Mouse (Mus musculus) neural tube, embryonic 11.5 days (tissue): ENCODE data around the gene Ppp3r2. TPM values are rescaled to one million over a fixed set of nuclear protein-coding genes. Genes with fewer than 3 reads are reported as not detected.

Source experiments
- ATAC-seq: fragments of 200-750 bp; cut with Nextera tagmentation; 2 replicates; pipeline ENCODE4 v1.8.0; 2017; ENCODE audit warnings: moderate number of reproducible peaks, mild to moderate bottlenecking, moderate TSS enrichment, moderate library complexity; ENCODE audit not compliant: insufficient read depth, low FRiP score, low TSS enrichment
- DNase-seq: peaks from one replicate; pipeline ENCODE4 v3.0.0-alpha.2; 2015; ENCODE audit warnings: low spot score
- H3K27ac ChIP-seq: fragments of 300-500 bp; sonication (generic); 2 replicates; pipeline ENCODE4 v1.5.1; 2014; ENCODE audit warnings: low read depth, mild to moderate bottlenecking, low read length
- H3K27me3 ChIP-seq: fragments of 300-500 bp; sonication (generic); 2 replicates; pipeline ENCODE4 v1.6.1; 2014; ENCODE audit warnings: mild to moderate bottlenecking, low read length, mixed read lengths; ENCODE audit not compliant: control insufficient read depth, insufficient read depth
- H3K36me3 ChIP-seq: fragments of 300-500 bp; sonication (generic); 2 replicates; pipeline ENCODE4 v1.6.1; 2014; ENCODE audit warnings: mild to moderate bottlenecking, low read length, moderate library complexity, mixed read lengths; ENCODE audit not compliant: control insufficient read depth, insufficient read depth
- H3K4me1 ChIP-seq: fragments of 300-500 bp; sonication (generic); 2 replicates; pipeline ENCODE4 v1.6.1; 2014; ENCODE audit warnings: low read length, mixed read lengths; ENCODE audit not compliant: control insufficient read depth, insufficient read depth
- H3K4me2 ChIP-seq: fragments of 300-500 bp; sonication (generic); 2 replicates; pipeline ENCODE4 v1.6.1; 2014; ENCODE audit warnings: low read depth, mild to moderate bottlenecking, moderate library complexity
- H3K4me3 ChIP-seq: fragments of 300-500 bp; sonication (generic); 2 replicates; pipeline ENCODE4 v1.5.1; 2014; ENCODE audit warnings: low read depth, low read length
- H3K9ac ChIP-seq: fragments of 300-500 bp; sonication (generic); 2 replicates; pipeline ENCODE4 v1.6.1; 2014; ENCODE audit warnings: mild to moderate bottlenecking, low read length
- H3K9me3 ChIP-seq: fragments of 300-500 bp; sonication (generic); 2 replicates; pipeline ENCODE4 v1.6.1; 2016; ENCODE audit warnings: low read length; ENCODE audit not compliant: control insufficient read depth
- WGBS: fragments of 180-500 bp; shearing (Covaris S2); extraction: QIAGEN DNeasy Blood & Tissue Kit; methylation state at CpG from one replicate; pipeline ENCODE4 v1.1.7; 2014; 5-methylcytosine and 5-hydroxymethylcytosine counted together
- polyA plus RNA-seq: library from polyadenylated mRNA; unstranded; fragments of >200 nt; fragmentation: Nextera tagmentation; extraction: Ambion mirVana; gene quantifications from 2 replicates; pipeline ENCODE4 v1.2.1, GENCODE M21; 2014

The Ppp3r2 gene
- polyA plus RNA-seq, result 0.12 TPM in 2 replicates

GRCm38 (mm10) chr4:49681812-49682211 lies at the start of gene Ppp3r2:
Gene Ppp3r2, minus strand, starts transcription at chr4:49682024.
- H3K9ac ChIP-seq, result no peak within 1 kb of the TSS
- no peaks in the 10 kb centered on the region for H3K36me3 ChIP-seq
- no peaks in the 10 kb centered on the region for H3K27me3 ChIP-seq
- no peak within 1 kb of the TSS for H3K27ac ChIP-seq
- H3K9me3 ChIP-seq, result no peaks in the 10 kb centered on the region
- no peak within 1 kb of the TSS for H3K4me2 ChIP-seq
- DNase-seq (no peak), ATAC-seq (no peak)
- WGBS, result 87% methylated on average over 13 of the region's 13 CpGs
- H3K4me1 ChIP-seq, result no peaks in the 10 kb centered on the region
- H3K4me3 ChIP-seq, result no peak within 1 kb of the TSS

GRCm38 (mm10) chr4:49729326-49729725 lies 47.5 kb upstream of the Ppp3r2 start:
- DNase-seq, result no peak
- no peaks in the 10 kb centered on the region for H3K9me3 ChIP-seq
- 90% methylated on average over 3 of the region's 3 CpGs for WGBS
- H3K4me1 ChIP-seq, result no peaks in the 10 kb centered on the region
- H3K27me3 ChIP-seq, result no peaks in the 10 kb centered on the region
- no peak for ATAC-seq
- no peak overlapping the region for H3K4me3 ChIP-seq
- no peak overlapping the region for H3K27ac ChIP-seq
- no peaks in the 10 kb centered on the region for H3K36me3 ChIP-seq
- H3K9ac ChIP-seq, result no peak overlapping the region
- no peak overlapping the region for H3K4me2 ChIP-seq

- no peak overlapping the region for H3K9ac ChIP-seq
- ATAC-seq, result no peak
- no peaks in the 10 kb centered on the region for H3K27me3 ChIP-seq
- no peak overlapping the region for H3K4me3 ChIP-seq
- H3K4me1 ChIP-seq, result no peaks in the 10 kb centered on the region
- no peak for DNase-seq
- H3K27ac ChIP-seq, result no peak overlapping the region
- no peak overlapping the region for H3K4me2 ChIP-seq
- H3K36me3 ChIP-seq, result no peaks in the 10 kb centered on the region
- 95% methylated on average over 2 of the region's 2 CpGs for WGBS
- no peaks in the 10 kb centered on the region for H3K9me3 ChIP-seq
Measured at GRCm38 (mm10) chr4:49723908-49724307, 42.1 kb upstream of the Ppp3r2 start.

- 78% methylated on average over 12 of the region's 12 CpGs for WGBS
- H3K27ac ChIP-seq, result no peak overlapping the region
- no peaks in the 10 kb centered on the region for H3K36me3 ChIP-seq
Measured at GRCm38 (mm10) chr4:49691405-49692194, 9.8 kb upstream of the Ppp3r2 start.

GRCm38 (mm10) chr4:49688594-49689288 lies 6.9 kb upstream of the Ppp3r2 start:
- 24% methylated on average over 9 of the region's 9 CpGs for WGBS
- H3K9ac ChIP-seq, result no peak overlapping the region
- no peaks in the 10 kb centered on the region for H3K9me3 ChIP-seq
- no peaks in the 10 kb centered on the region for H3K36me3 ChIP-seq
- H3K27ac ChIP-seq, result no peak overlapping the region
- H3K4me1 ChIP-seq, result no peaks in the 10 kb centered on the region
- peak; percentile 83 for ATAC-seq
- DNase-seq, result peak; percentile 53
- no peak overlapping the region for H3K4me3 ChIP-seq
- H3K27me3 ChIP-seq, result no peaks in the 10 kb centered on the region
- H3K4me2 ChIP-seq, result no peak overlapping the region

More at GRCm38 (mm10) chr4:49691405-49692194, 9.8 kb upstream of the Ppp3r2 start:
- Histone ChIP-seq H3K4me3 (no peak overlapping the region), H3K9ac (no peak overlapping the region), H3K27me3 (no peaks in the 10 kb centered on the region), H3K4me2 (no peak overlapping the region), H3K4me1 (no peaks in the 10 kb centered on the region), H3K9me3 (no peaks in the 10 kb centered on the region)
- ATAC-seq, result no peak
- no peak for DNase-seq

- no peaks in the 10 kb centered on the region for H3K4me1 ChIP-seq
- H3K4me2 ChIP-seq, result no peak overlapping the region
- WGBS, result 93% methylated on average over 11 of the region's 11 CpGs
- no peak overlapping the region for H3K4me3 ChIP-seq
- ATAC-seq (no peak), DNase-seq (no peak)
- H3K36me3 ChIP-seq, result no peaks in the 10 kb centered on the region
- no peaks in the 10 kb centered on the region for H3K9me3 ChIP-seq
- H3K27ac ChIP-seq, result no peak overlapping the region
- no peak overlapping the region for H3K9ac ChIP-seq
- no peaks in the 10 kb centered on the region for H3K27me3 ChIP-seq
Measured at GRCm38 (mm10) chr4:49680171-49680875, 1.5 kb downstream of the Ppp3r2 start.

GRCm38 (mm10) chr4:49676790-49677189 lies 5.0 kb downstream of the Ppp3r2 start:
- Histone ChIP-seq H3K9ac (no peak overlapping the region), H3K36me3 (no peaks in the 10 kb centered on the region), H3K9me3 (no peaks in the 10 kb centered on the region), H3K4me3 (no peak overlapping the region), H3K27me3 (no peaks in the 10 kb centered on the region), H3K4me2 (no peak overlapping the region), H3K27ac (no peak overlapping the region), H3K4me1 (no peaks in the 10 kb centered on the region)
- DNase-seq, result no peak
- no peak for ATAC-seq
- WGBS, result 80% methylated on average over 7 of the region's 7 CpGs

GRCm38 (mm10) chr4:49676071-49676470 lies 5.8 kb downstream of the Ppp3r2 start:
- DNase-seq (no peak), ATAC-seq (no peak)
- Histone ChIP-seq H3K4me1 (no peaks in the 10 kb centered on the region), H3K4me2 (no peak overlapping the region), H3K27ac (no peak overlapping the region), H3K9ac (no peak overlapping the region), H3K4me3 (no peak overlapping the region), H3K27me3 (no peaks in the 10 kb centered on the region), H3K9me3 (no peaks in the 10 kb centered on the region), H3K36me3 (no peaks in the 10 kb centered on the region)
- WGBS, result 92% methylated on average over 6 of the region's 6 CpGs
